Mouse (Mus musculus) heart, embryonic 11.5 days (tissue): ENCODE data around the gene Zic1. TPM values are rescaled to one million over a fixed set of nuclear protein-coding genes. Genes with fewer than 3 reads are reported as not detected.

ENCODE experiments used
- ATAC-seq: fragments of 200-750 bp; cut with Nextera tagmentation; replicated peaks from 2 replicates; pipeline ENCODE4 v1.8.0; 2017; ENCODE audit warnings: moderate library complexity; ENCODE audit not compliant: insufficient number of reproducible peaks, low FRiP score, low TSS enrichment
- H3K27ac ChIP-seq: fragments of 300-500 bp; sonication (generic); 2 replicates; pipeline ENCODE4 v1.5.1; 2014; ENCODE audit warnings: mild to moderate bottlenecking, low read depth, low read length
- H3K27me3 ChIP-seq: fragments of 300-500 bp; sonication (generic); 2 replicates; pipeline ENCODE4 v1.6.1; 2014; ENCODE audit warnings: mild to moderate bottlenecking, low read length, mixed read lengths; ENCODE audit not compliant: control insufficient read depth, insufficient read depth
- H3K36me3 ChIP-seq: fragments of 300-500 bp; sonication (generic); 2 replicates; pipeline ENCODE4 v1.6.1; 2014; ENCODE audit warnings: mild to moderate bottlenecking, low read length, moderate library complexity, mixed read lengths; ENCODE audit not compliant: control insufficient read depth, insufficient read depth
- H3K4me1 ChIP-seq: fragments of 300-500 bp; sonication (generic); 2 replicates; pipeline ENCODE4 v1.6.1; 2014; ENCODE audit warnings: low read length; ENCODE audit not compliant: control insufficient read depth, insufficient read depth
- H3K4me2 ChIP-seq: fragments of 300-500 bp; sonication (generic); 2 replicates; pipeline ENCODE4 v1.6.1; 2014; ENCODE audit warnings: mild to moderate bottlenecking, moderate library complexity
- H3K4me3 ChIP-seq: fragments of 300-500 bp; sonication (generic); 2 replicates; pipeline ENCODE4 v1.5.1; 2014; ENCODE audit warnings: low read depth, low read length
- H3K9ac ChIP-seq: fragments of 300-500 bp; sonication (generic); 2 replicates; pipeline ENCODE4 v1.6.1; 2014; ENCODE audit warnings: mild to moderate bottlenecking, low read depth, low read length, moderate library complexity
- H3K9me3 ChIP-seq: fragments of 300-500 bp; sonication (generic); replicated peaks from 2 replicates; pipeline ENCODE4 v1.6.1; 2016; ENCODE audit warnings: low read length; ENCODE audit not compliant: control insufficient read depth
- WGBS: fragments of 180-500 bp; shearing (Covaris S2); extraction: QIAGEN DNeasy Blood & Tissue Kit; methylation state at CpG from one replicate; pipeline ENCODE4 v1.1.7; 2014; ENCODE audit not compliant: insufficient replicate concordance; 5-methylcytosine and 5-hydroxymethylcytosine counted together
- polyA plus RNA-seq: library from polyadenylated mRNA; unstranded; fragments of >200 nt; fragmentation: Nextera tagmentation; extraction: Ambion mirVana; gene quantifications from 2 replicates; pipeline ENCODE4 v1.2.1, GENCODE M21; 2014

Zic1 gene
- polyA plus RNA-seq, 1 experiment from 2014 or later: 0.07 TPM

GRCm38 (mm10) chr9:91381284-91382110 lies 15.9 kb upstream of the Zic1 start:
- under 1% methylated on average over 66 of the region's 76 CpGs for WGBS
- no peak overlapping the region for H3K27ac ChIP-seq

DNA sequence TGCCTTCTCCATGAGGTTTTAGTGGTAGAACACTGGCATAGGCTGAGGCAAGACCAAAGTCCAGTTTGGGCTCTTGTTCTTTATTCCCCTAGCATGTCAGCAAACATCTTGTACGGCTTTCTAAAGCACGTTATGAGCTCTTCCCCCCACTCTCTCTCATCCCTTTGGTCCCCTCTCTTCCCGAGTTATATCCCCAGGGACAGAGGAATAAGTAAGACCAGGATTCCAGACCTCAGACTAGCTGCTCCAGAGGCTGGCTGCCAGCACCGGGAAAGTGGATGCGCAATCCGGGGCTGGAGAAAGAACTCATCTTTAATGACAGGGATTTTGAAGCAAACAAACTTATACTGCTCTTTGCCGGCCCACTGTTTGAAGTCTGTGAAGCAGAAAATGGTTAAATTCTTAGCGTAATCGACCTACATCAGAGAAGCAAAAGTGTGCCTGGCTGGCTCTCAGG lies 14.9 kb upstream of the Zic1 start:
- peaks cover 4% of the 10 kb centered on the region; the same call in 1 of the 2 replicates for H3K4me1 ChIP-seq
- H3K36me3 ChIP-seq: no peaks in the 10 kb centered on the region
- H3K4me3 ChIP-seq: no peak overlapping the region
- H3K27me3 ChIP-seq: peaks cover 95% of the 10 kb centered on the region
- WGBS: 1% methylated on average over 9 of the region's 9 CpGs
- no peak for ATAC-seq
- no peak overlapping the region for H3K27ac ChIP-seq
- H3K9me3 ChIP-seq: no peaks in the 10 kb centered on the region
- H3K4me2 ChIP-seq: no peak overlapping the region
- H3K9ac ChIP-seq: no peak overlapping the region

More at GRCm38 (mm10) chr9:91381284-91382110, 15.9 kb upstream of the Zic1 start:
- peak; percentile 75; the same call in 1 of the 2 replicates for ATAC-seq
- Histone ChIP-seq H3K9me3 (no peaks in the 10 kb centered on the region), H3K4me1 (peaks cover 4% of the 10 kb centered on the region; the same call in 1 of the 2 replicates), H3K27me3 (peaks cover 96% of the 10 kb centered on the region), H3K36me3 (no peaks in the 10 kb centered on the region), H3K4me3 (peak overlapping the region; percentile 60), H3K4me2 (peak overlapping the region; percentile 85), H3K9ac (peak overlapping the region; percentile 64)

DNA sequence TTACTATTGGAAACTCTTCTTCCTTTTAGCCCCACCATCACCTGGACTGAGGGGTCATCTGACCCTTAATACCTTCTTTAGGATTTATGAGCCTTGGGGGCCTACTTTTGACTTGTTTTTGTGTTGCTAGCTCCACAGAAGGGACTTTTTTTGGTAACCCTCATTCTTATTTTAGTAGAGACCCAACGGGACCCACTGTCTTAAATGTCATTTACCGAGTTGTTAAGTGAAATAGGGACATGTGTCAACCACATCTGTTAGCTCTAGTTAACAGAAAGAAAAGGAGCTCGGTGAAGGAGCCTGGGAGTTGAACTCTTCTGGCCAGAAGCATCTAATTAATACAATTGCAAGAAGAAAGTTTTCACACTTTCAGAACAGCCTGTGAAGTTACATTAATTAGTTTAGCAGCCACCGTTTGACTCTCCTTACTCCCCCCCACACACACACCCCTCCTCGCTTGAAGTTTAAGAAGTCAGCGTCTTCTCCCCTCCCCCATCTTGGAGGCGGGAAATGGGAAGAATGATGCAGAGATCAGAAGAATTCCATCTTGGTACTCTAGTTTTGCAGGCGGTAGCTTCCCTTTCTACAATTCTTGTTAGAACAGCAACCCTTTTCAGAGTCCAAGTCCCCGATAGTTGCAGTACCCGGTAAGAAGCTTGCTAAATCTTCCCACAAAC lies 14.3 kb upstream of the Zic1 start:
- H3K27ac ChIP-seq: no peak overlapping the region
- H3K36me3 ChIP-seq: no peaks in the 10 kb centered on the region
- ATAC-seq: no peak
- H3K4me3 ChIP-seq: no peak overlapping the region
- H3K9ac ChIP-seq: no peak overlapping the region
- H3K27me3 ChIP-seq: peaks cover 94% of the 10 kb centered on the region
- no peak overlapping the region for H3K4me2 ChIP-seq
- H3K4me1 ChIP-seq: peaks cover 4% of the 10 kb centered on the region; the same call in 1 of the 2 replicates
- H3K9me3 ChIP-seq: no peaks in the 10 kb centered on the region
- WGBS: 2% methylated on average over 10 of the region's 10 CpGs

- H3K9me3 ChIP-seq: no peaks in the 10 kb centered on the region
- H3K27ac ChIP-seq: no peak overlapping the region
- WGBS: 1% methylated on average over 8 of the region's 8 CpGs
- no peaks in the 10 kb centered on the region for H3K36me3 ChIP-seq
- peaks cover 4% of the 10 kb centered on the region; the same call in 1 of the 2 replicates for H3K4me1 ChIP-seq
- H3K4me2 ChIP-seq: no peak overlapping the region
- H3K4me3 ChIP-seq: no peak overlapping the region
- peaks cover 94% of the 10 kb centered on the region for H3K27me3 ChIP-seq
- no peak for ATAC-seq
- H3K9ac ChIP-seq: no peak overlapping the region
Observed at GRCm38 (mm10) chr9:91379300-91379635, 13.7 kb upstream of the Zic1 start.

GRCm38 (mm10) chr9:91378411-91379299 lies 13.0 kb upstream of the Zic1 start:
- ATAC-seq: no peak
- Histone ChIP-seq H3K27ac (no peak overlapping the region), H3K4me3 (no peak overlapping the region), H3K4me2 (peak overlapping the region; percentile 20; the same call in 1 of the 2 replicates), H3K36me3 (no peaks in the 10 kb centered on the region), H3K27me3 (peaks cover 94% of the 10 kb centered on the region), H3K4me1 (peaks cover 2% of the 10 kb centered on the region; the same call in 1 of the 2 replicates), H3K9ac (no peak overlapping the region), H3K9me3 (no peaks in the 10 kb centered on the region)
- 1% methylated on average over 48 of the region's 48 CpGs for WGBS

DNA sequence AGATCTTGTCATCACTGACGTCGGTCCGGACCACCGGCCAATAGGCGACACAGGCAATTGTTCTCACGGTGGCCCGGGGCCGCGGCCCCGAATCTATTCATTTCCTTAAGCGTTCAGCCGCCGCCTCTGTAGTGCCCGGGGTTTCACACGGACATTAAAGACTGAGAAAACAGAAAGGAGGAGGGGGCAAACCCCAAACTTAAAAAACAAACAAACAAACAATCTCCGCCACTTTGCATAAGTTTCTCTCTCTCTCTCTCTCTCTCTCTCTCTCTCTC lies 12.2 kb upstream of the Zic1 start:
- Histone ChIP-seq H3K36me3 (no peaks in the 10 kb centered on the region), H3K4me3 (no peak overlapping the region), H3K4me2 (no peak overlapping the region), H3K9ac (no peak overlapping the region), H3K4me1 (peaks cover 2% of the 10 kb centered on the region; the same call in 1 of the 2 replicates), H3K27ac (no peak overlapping the region), H3K27me3 (peaks cover 91% of the 10 kb centered on the region), H3K9me3 (no peaks in the 10 kb centered on the region)
- WGBS: 0% methylated on average over 16 of the region's 16 CpGs
- ATAC-seq: no peak

- H3K27ac ChIP-seq: no peak overlapping the region
- no peak overlapping the region for H3K4me3 ChIP-seq
- H3K36me3 ChIP-seq: no peaks in the 10 kb centered on the region
- 3% methylated on average over 14 of the region's 14 CpGs for WGBS
- no peak for ATAC-seq
- peaks cover 91% of the 10 kb centered on the region for H3K27me3 ChIP-seq
- no peak overlapping the region for H3K9ac ChIP-seq
- no peak overlapping the region for H3K4me2 ChIP-seq
- H3K4me1 ChIP-seq: peaks cover 2% of the 10 kb centered on the region; the same call in 1 of the 2 replicates
- H3K9me3 ChIP-seq: no peaks in the 10 kb centered on the region
Observed at GRCm38 (mm10) chr9:91377036-91377872, 11.6 kb upstream of the Zic1 start.
